Mouse (Mus musculus) brain, adult 2 months (tissue): Measurements from ENCODE around the gene Fosb.

ENCODE experiments used
- DNase-seq: peaks from one replicate; pipeline ENCODE4 v3.0.0; 2011; ENCODE audit warnings: low read depth, low spot score

Gene Fosb

GRCm38 (mm10) chr7:19331910-19332309 is 22.1 kb upstream of the Fosb start:
- DNase-seq: no peak

DNA sequence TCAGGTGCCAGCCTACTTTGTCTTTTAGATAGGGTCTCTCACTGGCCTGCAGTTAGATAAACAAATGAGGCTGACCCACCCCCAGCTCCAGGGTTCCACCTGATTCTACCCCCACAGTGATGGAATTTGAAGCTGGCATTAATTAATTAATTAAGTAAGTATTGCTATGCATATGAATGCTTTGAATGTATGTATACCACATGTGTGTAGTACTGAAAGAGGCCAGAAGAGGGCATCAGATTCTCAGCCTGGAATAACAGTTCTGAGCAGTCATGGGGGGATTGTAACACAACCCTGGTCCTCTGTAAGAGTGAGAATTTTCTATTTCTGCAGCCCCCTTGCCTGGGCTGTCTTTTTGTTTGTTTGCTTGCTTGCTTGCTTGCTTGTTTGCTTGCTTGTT is 18.6 kb upstream of the Fosb start:
- no peak for DNase-seq

- DNase-seq: no peak
Measured at GRCm38 (mm10) chr7:19327782-19328181, 17.9 kb upstream of the Fosb start.

DNA sequence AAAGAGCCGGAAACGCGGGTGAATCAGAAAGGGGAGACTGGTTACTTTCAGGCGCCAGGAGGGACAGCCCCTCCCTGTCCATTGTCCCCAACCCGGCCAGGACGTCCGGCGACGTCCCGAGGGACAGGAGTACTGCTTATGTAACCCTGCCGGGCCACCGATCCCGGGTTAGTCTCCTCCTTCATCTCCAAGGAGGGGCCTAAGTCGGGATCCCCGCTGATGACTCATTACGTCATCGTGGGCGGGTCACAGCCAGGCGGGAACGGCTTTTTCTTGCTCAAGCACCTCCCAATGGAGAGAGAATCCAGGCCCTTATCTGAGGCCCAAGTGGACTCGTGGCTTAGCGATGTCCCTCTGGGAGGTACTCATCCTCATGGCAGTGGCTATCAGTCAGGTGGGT is 17.3 kb upstream of the Fosb start:
- DNase-seq: peak; percentile 96

DNA sequence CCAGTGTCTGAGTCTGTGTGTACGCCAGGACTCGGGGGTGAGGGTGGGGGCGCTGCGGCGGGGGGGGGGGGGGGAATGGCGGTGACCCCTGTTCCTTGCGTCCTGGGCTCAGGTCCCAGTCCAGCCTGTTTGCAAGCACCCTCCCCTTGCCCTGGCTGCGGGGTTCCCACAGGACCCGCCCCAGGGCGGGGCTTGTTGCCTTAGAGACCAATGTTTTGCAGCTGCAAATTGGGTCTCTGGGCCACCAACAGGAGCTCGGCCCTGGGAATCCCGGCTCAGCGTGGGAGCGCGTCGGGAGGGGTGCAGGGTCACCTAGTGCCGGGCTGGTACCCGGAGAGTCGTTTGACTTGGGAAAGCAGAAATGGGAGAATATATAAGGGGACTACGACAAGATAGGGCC is 16.5 kb upstream of the Fosb start:
- peak; percentile 84 for DNase-seq

DNA sequence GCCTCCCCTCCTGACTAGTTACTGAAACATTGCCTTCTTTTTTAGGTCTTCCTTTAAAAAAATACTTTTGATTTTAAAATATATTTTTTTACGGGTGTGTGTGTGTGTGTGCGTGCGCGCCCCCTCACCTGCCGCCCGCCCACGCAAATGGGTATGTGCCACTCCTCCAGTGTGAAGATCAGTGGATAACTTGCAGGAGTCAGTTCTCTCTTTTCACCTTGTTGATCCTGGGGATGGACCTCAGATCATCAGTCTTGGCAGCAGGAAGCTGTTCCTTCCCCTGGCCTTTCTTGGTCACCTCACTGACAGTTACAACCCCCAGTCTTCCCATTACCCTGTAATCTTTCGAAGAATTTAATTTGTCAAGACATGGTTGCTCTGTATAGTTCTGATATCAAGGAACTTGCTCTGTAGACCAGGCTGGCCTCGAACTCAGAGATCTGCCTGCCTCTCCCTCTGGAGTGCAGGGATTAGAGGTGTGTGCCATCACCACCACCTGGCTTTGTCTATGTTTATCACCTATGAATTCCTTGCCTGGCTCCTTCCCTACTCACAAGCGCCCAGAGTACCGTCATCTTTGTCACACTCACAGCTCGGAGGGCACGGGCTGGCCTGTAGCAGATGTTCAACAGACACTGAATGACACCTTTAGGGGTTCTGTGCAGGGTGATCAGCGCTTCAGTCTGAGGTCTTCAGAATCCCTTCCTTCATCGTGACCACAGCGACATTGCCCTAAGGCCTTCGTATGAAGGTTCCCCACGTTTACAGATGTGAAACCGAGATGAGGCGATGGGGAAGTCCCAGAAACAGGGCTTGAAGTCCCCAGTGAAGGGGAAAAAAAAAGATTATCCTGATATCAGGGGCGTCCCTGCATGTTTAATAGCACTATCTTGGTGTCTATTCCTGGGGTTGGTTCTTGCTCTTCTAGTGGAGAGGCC is 15.7 kb upstream of the Fosb start:
- DNase-seq: no peak

GRCm38 (mm10) chr7:19324221-19324620 is 14.4 kb upstream of the Fosb start:
- DNase-seq: no peak

DNA sequence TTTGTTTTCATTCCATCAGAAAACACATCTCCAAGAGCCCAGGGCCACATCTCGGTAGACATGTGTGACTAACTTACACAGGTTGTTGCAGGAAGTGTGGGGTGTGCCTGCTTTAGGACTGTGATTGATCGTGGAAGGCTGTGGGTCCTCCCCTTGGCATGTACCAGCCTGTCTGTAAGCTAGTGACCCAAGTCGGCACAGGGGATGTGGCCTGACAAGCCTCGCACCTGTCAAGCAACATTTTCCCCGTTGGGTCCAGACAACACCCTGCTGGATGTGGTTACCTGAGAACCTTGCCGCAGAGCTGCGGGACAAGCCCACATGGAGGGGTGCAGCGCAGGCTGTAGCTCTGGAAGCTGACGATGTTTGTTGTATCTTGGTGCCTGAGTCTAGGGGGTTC is 12.6 kb upstream of the Fosb start:
- no peak for DNase-seq

GRCm38 (mm10) chr7:19321464-19321863 is 11.6 kb upstream of the Fosb start:
- DNase-seq: no peak

GRCm38 (mm10) chr7:19320637-19321036 is 10.8 kb upstream of the Fosb start:
- DNase-seq: no peak

- DNase-seq: peak; percentile 98
Measured at GRCm38 (mm10) chr7:19319906-19320305, 10.1 kb upstream of the Fosb start.

DNA sequence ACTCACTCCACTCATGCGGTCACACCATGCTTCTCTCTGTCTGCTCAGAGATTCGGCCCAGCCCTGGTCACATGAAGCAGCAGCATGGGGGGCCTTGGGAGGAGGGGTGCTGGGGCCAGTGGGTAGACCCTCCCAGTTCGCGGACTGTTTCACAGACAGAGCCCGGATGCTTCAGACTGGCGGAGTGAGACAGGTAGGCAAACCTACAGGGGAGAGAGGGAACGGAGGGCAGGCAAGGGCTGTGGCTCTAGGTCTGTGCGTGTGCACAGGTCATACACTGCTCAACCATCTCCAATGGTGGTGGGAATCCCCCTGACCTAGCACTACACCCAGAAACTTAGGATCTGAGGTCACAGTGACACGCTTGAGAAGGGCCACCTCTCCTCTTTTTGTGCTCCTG is 9.6 kb upstream of the Fosb start:
- no peak for DNase-seq

GRCm38 (mm10) chr7:19318676-19319075 is 8.8 kb upstream of the Fosb start:
- DNase-seq: no peak

DNA sequence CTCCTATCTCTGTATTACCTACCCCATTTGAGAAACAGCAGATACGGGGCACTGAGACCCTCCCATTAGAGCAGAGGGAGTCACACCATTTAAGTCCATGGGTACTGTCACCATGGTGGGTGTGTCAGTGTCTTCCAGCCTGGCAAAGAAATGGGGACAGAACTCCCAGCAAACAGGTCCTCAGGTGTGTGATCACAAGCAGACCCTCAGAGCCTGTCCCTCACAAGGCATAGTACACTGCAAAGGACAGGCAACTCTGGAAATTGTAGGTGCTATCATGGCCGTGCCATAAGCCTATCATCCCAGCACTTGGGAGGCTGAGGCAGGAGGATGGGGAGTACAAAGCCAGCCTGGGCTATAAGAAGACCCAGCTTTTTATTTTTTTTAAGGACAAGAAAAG is 8.3 kb upstream of the Fosb start:
- DNase-seq: no peak

DNA sequence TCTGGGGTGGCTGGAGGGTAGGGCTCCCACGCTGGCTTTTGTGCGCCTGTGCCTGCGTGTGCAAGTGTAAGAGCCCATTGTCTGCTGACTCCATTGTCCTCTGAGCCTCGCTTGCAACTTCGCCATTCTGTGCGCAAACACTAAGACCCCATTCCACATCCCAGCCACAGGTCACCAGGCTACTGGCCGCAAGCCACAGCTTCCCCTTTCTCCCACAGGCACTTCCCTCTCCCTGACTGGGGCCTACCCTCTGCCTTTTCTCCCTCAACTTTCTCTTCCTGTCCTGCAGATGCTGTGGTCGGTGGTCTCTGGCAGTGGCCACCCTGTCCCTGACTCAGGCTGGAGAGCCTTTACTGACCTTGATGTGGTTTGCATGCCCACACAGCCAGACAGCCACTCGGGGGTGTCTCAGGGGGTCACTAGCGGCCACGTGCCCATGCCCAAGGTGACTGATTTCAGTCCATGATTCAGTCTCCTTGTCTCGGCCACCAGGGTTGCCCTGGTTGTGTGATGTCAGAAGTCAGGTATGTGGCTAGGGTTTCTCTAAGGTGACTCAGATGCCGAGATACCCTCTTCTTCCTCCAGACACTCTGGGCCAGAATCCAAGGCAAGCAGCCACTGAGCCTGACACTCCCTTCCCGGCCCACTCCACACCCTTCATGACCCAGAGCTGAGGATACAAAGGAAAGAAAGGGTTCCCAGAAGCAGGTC is 6.8 kb upstream of the Fosb start:
- no peak for DNase-seq

GRCm38 (mm10) chr7:19314033-19314432 is 4.2 kb upstream of the Fosb start:
- no peak for DNase-seq

- no peak for DNase-seq
Measured at GRCm38 (mm10) chr7:19311991-19312390, 2.1 kb upstream of the Fosb start.

- DNase-seq: no peak
Measured at GRCm38 (mm10) chr7:19309278-19309883, 470 bp downstream of the Fosb start.

DNA sequence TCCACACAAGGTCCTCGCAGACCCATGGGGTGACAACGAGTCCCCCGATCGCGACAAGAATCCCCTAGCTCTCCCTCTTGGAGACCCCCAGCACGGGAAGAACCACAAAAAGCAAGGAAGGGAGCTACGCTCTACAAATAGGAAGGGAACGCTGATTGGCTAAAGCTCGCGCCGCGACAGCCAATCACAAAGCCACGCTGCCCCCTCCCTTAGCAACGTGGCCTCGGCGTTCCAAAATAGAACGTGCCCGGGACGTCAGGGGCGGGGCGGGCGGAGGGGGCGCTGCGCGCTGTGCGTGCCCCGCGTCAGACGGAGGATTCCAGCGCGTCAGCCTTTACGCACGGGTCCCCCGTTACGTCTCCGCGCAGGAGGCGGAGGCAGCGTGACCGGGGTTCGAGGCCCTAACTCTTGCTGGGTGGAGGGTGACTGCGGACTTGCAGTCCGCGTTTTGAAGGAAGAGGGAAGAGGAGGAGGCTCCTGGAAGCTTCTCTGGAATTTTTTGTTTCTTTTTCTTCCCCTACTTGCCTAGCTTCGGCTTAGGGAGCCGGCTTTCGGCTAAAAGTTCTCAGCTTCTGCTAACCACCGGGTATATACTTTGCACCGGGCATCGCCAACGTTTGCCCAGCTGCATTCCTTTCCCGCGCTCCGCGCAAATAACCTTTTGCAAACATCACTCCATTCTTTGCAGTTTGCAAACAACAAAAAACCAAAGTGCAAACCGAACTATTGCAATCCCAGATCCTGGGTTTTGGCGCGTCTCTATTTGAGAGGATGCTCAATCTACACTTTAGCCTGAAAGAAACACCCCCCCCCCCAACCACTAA is 1.2 kb downstream of the Fosb start:
- DNase-seq: peak; percentile 98

DNA sequence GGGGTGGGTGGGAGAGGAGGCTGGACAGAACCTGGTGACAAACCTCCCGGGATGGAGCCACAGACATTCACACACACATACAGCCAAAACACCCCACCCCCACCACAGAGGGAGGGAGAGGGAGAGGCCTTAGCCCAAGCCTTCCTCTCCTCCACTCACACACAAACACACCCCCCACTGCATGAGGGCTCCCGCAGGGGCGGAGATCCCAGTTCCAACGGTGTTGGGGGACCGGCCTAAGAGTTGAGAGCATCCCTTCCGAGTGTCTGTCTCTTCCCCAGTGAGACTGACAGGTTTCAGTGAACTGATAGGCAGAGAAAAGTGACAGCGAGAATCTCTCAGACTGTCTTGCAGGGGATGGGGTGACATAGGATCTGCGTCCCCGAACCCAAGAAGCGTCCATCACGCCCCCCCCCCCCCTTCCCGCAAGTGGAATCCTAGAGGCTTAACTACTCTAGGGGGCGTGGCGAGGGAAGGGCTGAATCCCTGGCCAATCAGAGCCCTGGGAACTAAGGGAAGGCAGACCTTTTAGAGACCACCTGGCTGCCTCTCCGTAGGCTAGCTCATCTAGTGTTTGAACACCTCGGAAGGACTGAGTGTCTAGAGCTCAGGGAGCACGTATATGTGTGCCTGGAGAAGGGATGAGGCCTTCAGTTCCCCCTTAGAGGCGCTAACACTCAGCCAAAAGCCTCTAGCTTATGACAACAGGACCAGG is 2.0 kb downstream of the Fosb start:
- DNase-seq: peak; percentile 92
